Mouse (Mus musculus): ENCODE measurements at regions not wholly inside any gene's neighbourhood (a gene's known extent, or its start where the extent isn't known, plus 50 kb on each side); places are given as distances from the start of the nearest gene placed in this dataset.

GRCm38 (mm10) chr13:53919851-53920381 lies 135.6 kb downstream of the Drd1 start:
- no peak overlapping the region for H3K4me3 ChIP-seq (ENCODE audit: control insufficient read depth, low read depth, low read length)
- TF ChIP-seq POLR2A (IDR thresholded peaks at IDR 0.05; ENCODE audit: control insufficient read depth, low read depth, low read length) (no peak), CTCF (IDR thresholded peaks at IDR 0.05; ENCODE audit: control insufficient read depth, insufficient read depth, insufficient replicate concordance, low read depth, low read length) (no peak)
- no peaks in the 10 kb centered on the region for H3K27me3 ChIP-seq (ENCODE audit: control insufficient read depth, insufficient read depth, low read length)
- H3K4me1 ChIP-seq (ENCODE audit: control insufficient read depth, insufficient read depth, low read length), result peaks cover 7% of the 10 kb centered on the region
- H3K36me3 ChIP-seq (ENCODE audit: control insufficient read depth, insufficient read depth, low read length), result no peaks in the 10 kb centered on the region
- no peak overlapping the region for H3K27ac ChIP-seq (ENCODE audit: control insufficient read depth, insufficient read depth, low read depth, low read length)

GRCm38 (mm10) chr13:53915456-53915855 lies 140.0 kb downstream of the Drd1 start:
- Histone ChIP-seq H3K4me3 (ENCODE audit: control insufficient read depth, low read depth, low read length) (no peak overlapping the region), H3K27me3 (ENCODE audit: control insufficient read depth, insufficient read depth, low read length) (no peaks in the 10 kb centered on the region), H3K36me3 (ENCODE audit: control insufficient read depth, insufficient read depth, low read length) (no peaks in the 10 kb centered on the region), H3K4me1 (ENCODE audit: control insufficient read depth, insufficient read depth, low read length) (no peaks in the 10 kb centered on the region; the same call in 1 of the 2 replicates), H3K27ac (ENCODE audit: control insufficient read depth, insufficient read depth, low read depth, low read length) (no peak overlapping the region)
- TF ChIP-seq POLR2A (IDR thresholded peaks at IDR 0.05; ENCODE audit: control insufficient read depth, low read depth, low read length), result no peak
- no peak for TF ChIP-seq CTCF (IDR thresholded peaks at IDR 0.05; ENCODE audit: control insufficient read depth, insufficient read depth, insufficient replicate concordance, low read depth, low read length)

DNA sequence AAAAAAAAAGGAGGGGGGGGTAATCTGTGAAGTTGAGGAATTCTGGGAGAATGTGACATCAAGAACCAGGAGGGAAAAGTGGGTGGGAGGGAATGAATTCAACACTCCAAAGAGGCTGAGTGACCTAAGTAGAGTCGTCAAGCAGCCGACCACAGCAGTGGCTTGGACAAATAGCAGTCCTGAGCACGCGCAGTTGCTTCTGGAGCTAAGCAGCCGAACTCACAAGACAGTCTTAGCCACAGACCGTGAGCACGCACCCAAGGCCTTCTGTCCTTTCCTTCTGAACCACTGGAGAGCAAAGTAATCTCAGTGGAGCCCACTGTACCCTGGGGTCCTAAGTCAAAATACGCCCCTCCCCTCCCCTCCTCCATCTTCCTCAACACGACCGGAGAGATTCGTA lies 141.1 kb downstream of the Drd1 start:
- Histone ChIP-seq H3K27me3 (ENCODE audit: control insufficient read depth, insufficient read depth, low read length) (no peaks in the 10 kb centered on the region), H3K4me1 (ENCODE audit: control insufficient read depth, insufficient read depth, low read length) (no peaks in the 10 kb centered on the region; the same call in 1 of the 2 replicates), H3K27ac (ENCODE audit: control insufficient read depth, insufficient read depth, low read depth, low read length) (no peak overlapping the region), H3K36me3 (ENCODE audit: control insufficient read depth, insufficient read depth, low read length) (no peaks in the 10 kb centered on the region), H3K4me3 (ENCODE audit: control insufficient read depth, low read depth, low read length) (no peak overlapping the region)
- TF ChIP-seq CTCF (IDR thresholded peaks at IDR 0.05; ENCODE audit: control insufficient read depth, insufficient read depth, insufficient replicate concordance, low read depth, low read length) (no peak), POLR2A (IDR thresholded peaks at IDR 0.05; ENCODE audit: control insufficient read depth, low read depth, low read length) (no peak)

DNA sequence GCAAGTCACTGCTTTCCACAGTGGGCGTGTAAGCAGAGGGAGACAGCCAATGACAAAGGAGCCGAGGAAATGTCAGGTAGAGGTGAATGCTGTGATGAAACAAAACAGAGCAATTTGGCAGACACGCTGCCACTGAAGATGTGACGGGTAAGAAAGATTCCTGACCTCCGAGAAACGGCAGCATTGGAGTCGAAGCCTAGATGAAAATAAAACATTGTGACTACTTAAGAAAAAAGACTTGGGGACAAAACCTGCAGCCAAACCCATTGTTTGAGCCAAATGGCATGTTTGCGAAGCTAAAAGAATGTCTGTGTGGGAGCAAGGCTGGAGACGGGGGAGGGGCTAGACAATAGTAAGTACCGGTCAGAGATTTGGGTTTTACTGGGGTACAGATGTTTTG lies 142.0 kb downstream of the Drd1 start:
- no peak overlapping the region for H3K27ac ChIP-seq (ENCODE audit: control insufficient read depth, insufficient read depth, low read depth, low read length)
- no peaks in the 10 kb centered on the region; the same call in 1 of the 2 replicates for H3K4me1 ChIP-seq (ENCODE audit: control insufficient read depth, insufficient read depth, low read length)
- TF ChIP-seq CTCF (IDR thresholded peaks at IDR 0.05; ENCODE audit: control insufficient read depth, insufficient read depth, insufficient replicate concordance, low read depth, low read length) (no peak), POLR2A (IDR thresholded peaks at IDR 0.05; ENCODE audit: control insufficient read depth, low read depth, low read length) (no peak)
- no peaks in the 10 kb centered on the region for H3K27me3 ChIP-seq (ENCODE audit: control insufficient read depth, insufficient read depth, low read length)
- no peak overlapping the region for H3K4me3 ChIP-seq (ENCODE audit: control insufficient read depth, low read depth, low read length)
- no peaks in the 10 kb centered on the region for H3K36me3 ChIP-seq (ENCODE audit: control insufficient read depth, insufficient read depth, low read length)

DNA sequence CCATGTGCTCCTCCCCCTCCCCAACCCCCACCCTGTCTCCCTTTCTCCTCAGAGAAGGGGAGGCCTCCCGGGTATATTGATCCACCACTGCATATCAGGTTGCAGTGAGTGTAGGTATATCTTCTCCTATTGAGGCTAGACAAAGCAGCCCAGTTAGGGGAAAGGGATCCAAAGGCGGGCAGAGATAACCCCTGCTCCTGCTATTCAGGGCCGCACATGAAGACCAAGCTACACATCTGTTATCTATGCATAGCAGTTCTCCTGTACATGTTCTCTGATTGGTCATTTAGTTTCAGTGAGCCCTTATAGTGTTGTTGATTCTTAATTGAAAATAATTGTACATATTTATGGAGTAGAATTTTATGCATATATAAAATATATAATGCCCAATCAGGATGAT lies 143.7 kb downstream of the Drd1 start:
- H3K27me3 ChIP-seq (ENCODE audit: control insufficient read depth, insufficient read depth, low read length), result no peaks in the 10 kb centered on the region
- H3K27ac ChIP-seq (ENCODE audit: control insufficient read depth, insufficient read depth, low read depth, low read length), result no peak overlapping the region
- TF ChIP-seq POLR2A (IDR thresholded peaks at IDR 0.05; ENCODE audit: control insufficient read depth, low read depth, low read length), result no peak
- TF ChIP-seq CTCF (IDR thresholded peaks at IDR 0.05; ENCODE audit: control insufficient read depth, insufficient read depth, insufficient replicate concordance, low read depth, low read length), result no peak
- no peak overlapping the region for H3K4me3 ChIP-seq (ENCODE audit: control insufficient read depth, low read depth, low read length)
- no peaks in the 10 kb centered on the region; the same call in 1 of the 2 replicates for H3K4me1 ChIP-seq (ENCODE audit: control insufficient read depth, insufficient read depth, low read length)
- H3K36me3 ChIP-seq (ENCODE audit: control insufficient read depth, insufficient read depth, low read length), result no peaks in the 10 kb centered on the region

DNA sequence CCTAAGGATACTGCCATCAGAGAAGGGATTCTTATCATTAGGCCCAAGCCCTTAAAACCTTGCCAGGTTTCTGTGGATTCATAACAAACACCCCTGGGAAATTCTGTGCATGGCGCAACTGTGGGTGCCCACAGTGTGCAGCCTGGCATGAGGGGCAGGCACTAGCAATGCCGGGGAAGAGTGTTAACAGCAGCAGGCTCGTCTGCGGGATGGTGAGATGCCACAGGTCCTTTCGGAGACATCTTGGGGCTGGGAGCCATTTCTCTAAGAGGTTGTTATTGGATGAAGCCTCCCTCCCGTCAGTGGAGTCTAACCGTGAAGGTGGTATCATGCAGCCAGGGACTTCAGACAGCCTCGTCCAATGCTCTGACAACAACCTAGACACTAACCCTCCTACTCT lies 144.2 kb downstream of the Drd1 start:
- no peaks in the 10 kb centered on the region; the same call in 1 of the 2 replicates for H3K4me1 ChIP-seq (ENCODE audit: control insufficient read depth, insufficient read depth, low read length)
- TF ChIP-seq CTCF (IDR thresholded peaks at IDR 0.05; ENCODE audit: control insufficient read depth, insufficient read depth, insufficient replicate concordance, low read depth, low read length) (no peak), POLR2A (IDR thresholded peaks at IDR 0.05; ENCODE audit: control insufficient read depth, low read depth, low read length) (no peak)
- no peak overlapping the region for H3K27ac ChIP-seq (ENCODE audit: control insufficient read depth, insufficient read depth, low read depth, low read length)
- no peaks in the 10 kb centered on the region for H3K36me3 ChIP-seq (ENCODE audit: control insufficient read depth, insufficient read depth, low read length)
- no peaks in the 10 kb centered on the region for H3K27me3 ChIP-seq (ENCODE audit: control insufficient read depth, insufficient read depth, low read length)
- no peak overlapping the region for H3K4me3 ChIP-seq (ENCODE audit: control insufficient read depth, low read depth, low read length)

DNA sequence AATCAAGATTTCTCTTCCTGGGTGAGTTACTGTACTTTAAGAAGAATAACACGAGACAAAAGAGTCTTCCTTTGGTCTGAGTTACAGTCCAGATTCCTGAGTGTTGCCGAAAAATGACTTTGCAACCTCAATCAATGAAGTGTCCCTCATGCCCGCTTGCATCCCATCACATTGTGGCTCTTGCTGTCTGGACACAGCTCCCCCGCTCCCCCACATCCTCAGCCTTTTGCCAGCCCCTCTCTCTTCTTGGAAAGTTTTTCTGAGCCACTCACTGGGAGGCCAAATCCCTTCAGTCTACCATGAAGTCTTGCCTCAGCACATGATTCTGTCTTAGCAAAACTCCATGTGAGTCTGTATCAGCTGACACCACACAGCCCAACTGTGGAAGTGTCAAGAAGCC lies 145.3 kb downstream of the Drd1 start:
- Histone ChIP-seq H3K27ac (ENCODE audit: control insufficient read depth, insufficient read depth, low read depth, low read length) (no peak overlapping the region), H3K27me3 (ENCODE audit: control insufficient read depth, insufficient read depth, low read length) (no peaks in the 10 kb centered on the region), H3K4me1 (ENCODE audit: control insufficient read depth, insufficient read depth, low read length) (no peaks in the 10 kb centered on the region; the same call in 1 of the 2 replicates), H3K4me3 (ENCODE audit: control insufficient read depth, low read depth, low read length) (no peak overlapping the region), H3K36me3 (ENCODE audit: control insufficient read depth, insufficient read depth, low read length) (no peaks in the 10 kb centered on the region)
- TF ChIP-seq CTCF (IDR thresholded peaks at IDR 0.05; ENCODE audit: control insufficient read depth, insufficient read depth, insufficient replicate concordance, low read depth, low read length) (no peak), POLR2A (IDR thresholded peaks at IDR 0.05; ENCODE audit: control insufficient read depth, low read depth, low read length) (no peak)

GRCm38 (mm10) chr13:53904471-53904870 lies 151.0 kb downstream of the Drd1 start:
- no peaks in the 10 kb centered on the region for H3K4me1 ChIP-seq (ENCODE audit: control insufficient read depth, insufficient read depth, low read length)
- no peak overlapping the region for H3K27ac ChIP-seq (ENCODE audit: control insufficient read depth, insufficient read depth, low read depth, low read length)
- no peaks in the 10 kb centered on the region for H3K27me3 ChIP-seq (ENCODE audit: control insufficient read depth, insufficient read depth, low read length)
- TF ChIP-seq POLR2A (IDR thresholded peaks at IDR 0.05; ENCODE audit: control insufficient read depth, low read depth, low read length), result no peak
- no peak for TF ChIP-seq CTCF (IDR thresholded peaks at IDR 0.05; ENCODE audit: control insufficient read depth, insufficient read depth, insufficient replicate concordance, low read depth, low read length)
- H3K4me3 ChIP-seq (ENCODE audit: control insufficient read depth, low read depth, low read length), result no peak overlapping the region
- no peaks in the 10 kb centered on the region for H3K36me3 ChIP-seq (ENCODE audit: control insufficient read depth, insufficient read depth, low read length)
